Mouse (Mus musculus) left cerebral cortex, postnatal 14 days (tissue): ENCODE measurements around the gene Tk2. TPM values are rescaled to one million over a fixed set of nuclear protein-coding genes. Genes with fewer than 3 reads are reported as not detected.
"Not testable (repeated sequence)": the region's sequence is repeated elsewhere in the genome, so short reads cannot be mapped to it uniquely, and the experiment has no call there.

Source experiments
- DNase-seq, 2 experiments: peaks; one replicate each; pipeline ENCODE4 v3.0.0; 2021 to 2022; ENCODE audit warnings: low spot score in 2 of 2, mixed read lengths in 1 of 2
- intact Hi-C: fragments of 180-260 bp; cut with DNase I; formaldehyde crosslinking; loops from one replicate; pipeline ENCODE4 v1.15.1; 2025
- long read RNA-seq, 2 experiments: library from polyadenylated mRNA; stranded (forward); transcript quantifications; one replicate each; pipeline ENCODE4 v2.0.0; 2021
- total RNA-seq, 2 experiments: library from RNA; stranded (reverse); gene quantifications; 2 replicates each; pipeline ENCODE4 v1.2.3; 2021

Gene Tk2
- total RNA-seq, result 10 to 100 TPM; 37.3 to 39.9 TPM
- long read RNA-seq, experiment 1, transcript Tk2-202 (9 exons, 2,312 nt), result minor isoform, 14 of 104 reads
- long read RNA-seq, experiment 1, transcript Tk2-201 (10 exons, 2,406 nt), result major isoform, 59 of 104 reads
- long read RNA-seq, experiment 1, partial matches to known transcripts, result 1 of 104 reads
- long read RNA-seq, experiment 1, other reads (novel, unspliced or antisense), result 30 of 104 reads
- long read RNA-seq, experiment 2, transcript Tk2-201 (10 exons, 2,406 nt), result major isoform, 34 of 73 reads
- long read RNA-seq, experiment 2, transcript Tk2-202 (9 exons, 2,312 nt), result minor isoform, 12 of 73 reads
- long read RNA-seq, experiment 2, partial matches to known transcripts, result 0 of 73 reads
- long read RNA-seq, experiment 2, other reads (novel, unspliced or antisense), result 26 of 73 reads

DNA sequence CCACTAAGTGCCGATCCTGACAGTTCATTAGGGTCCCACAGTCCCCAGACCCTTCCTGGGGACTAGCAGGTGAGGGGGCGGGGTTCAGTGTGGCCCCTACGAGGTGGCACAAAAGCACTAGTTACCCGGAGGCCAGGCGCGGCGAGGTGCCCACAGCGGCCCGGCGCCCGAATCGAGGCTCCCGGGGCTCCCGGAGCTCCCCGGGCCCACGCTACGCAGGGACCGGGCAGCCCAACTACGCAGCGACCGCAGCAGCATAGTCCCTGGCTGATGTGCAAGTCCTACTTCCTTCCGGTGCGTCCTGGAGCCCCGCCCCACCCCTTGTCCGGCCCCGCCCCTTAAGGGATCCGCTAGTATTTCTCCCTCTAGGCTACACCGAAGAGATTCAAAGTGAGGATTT, at the start of gene Tk2:
Tk2 (minus strand) TSS at position 283 of the 400 bp plus-strand sequence.
- peak; percentile 78 to 79 for DNase-seq
- intact Hi-C loops, result loop anchor here (5.0 kb wide), 1 partner anchor 94 kb away; no protein-coding TSS in a partner anchor

DNA sequence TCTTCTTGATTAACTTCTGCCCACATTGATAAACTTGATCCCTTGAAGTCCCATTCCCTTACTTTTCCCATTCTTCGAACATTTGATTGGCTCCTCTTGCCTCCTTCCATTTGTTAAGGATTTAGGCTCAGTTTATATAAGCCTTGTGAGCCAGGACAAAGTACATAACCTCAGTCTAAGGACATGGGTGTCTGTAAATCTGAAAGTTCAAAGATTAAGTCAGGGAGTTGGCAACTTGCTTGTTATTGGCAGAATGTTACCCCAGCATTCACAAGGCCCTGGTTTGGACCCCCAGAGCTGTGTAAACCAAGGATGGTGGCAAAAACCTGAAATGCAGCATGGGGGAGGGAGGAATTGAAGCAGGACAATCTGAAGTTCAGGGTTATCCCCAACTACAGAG, 46.0 kb upstream of the Tk2 start:
- no peak for DNase-seq
- intact Hi-C loops, result no loop called here

DNA sequence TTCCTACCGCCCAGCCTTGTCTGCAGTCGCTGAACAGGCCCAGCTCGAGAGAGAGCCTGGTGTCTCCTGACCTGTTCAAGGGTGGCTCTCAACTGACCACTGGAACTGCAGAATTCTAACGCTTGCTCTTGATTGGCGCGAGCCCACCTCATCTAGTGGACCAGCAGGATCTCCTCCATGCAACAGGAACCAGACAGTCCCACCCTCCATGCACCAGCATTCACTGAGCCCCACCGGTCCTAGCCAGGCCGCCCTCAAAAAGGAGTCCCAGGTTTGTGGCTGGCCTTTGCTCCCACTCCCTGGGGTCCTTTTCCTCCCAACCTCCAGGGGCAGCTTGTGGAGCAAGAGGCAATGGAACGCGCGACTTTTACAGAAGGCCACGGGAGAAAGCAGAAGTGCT, 44.7 kb upstream of the Tk2 start, which contains the start of gene Cmtm2a:
Cmtm2a (minus strand) TSS at position 101 of the 400 bp plus-strand sequence.
- DNase-seq, intact Hi-C loops: not testable (repeated sequence)

DNA sequence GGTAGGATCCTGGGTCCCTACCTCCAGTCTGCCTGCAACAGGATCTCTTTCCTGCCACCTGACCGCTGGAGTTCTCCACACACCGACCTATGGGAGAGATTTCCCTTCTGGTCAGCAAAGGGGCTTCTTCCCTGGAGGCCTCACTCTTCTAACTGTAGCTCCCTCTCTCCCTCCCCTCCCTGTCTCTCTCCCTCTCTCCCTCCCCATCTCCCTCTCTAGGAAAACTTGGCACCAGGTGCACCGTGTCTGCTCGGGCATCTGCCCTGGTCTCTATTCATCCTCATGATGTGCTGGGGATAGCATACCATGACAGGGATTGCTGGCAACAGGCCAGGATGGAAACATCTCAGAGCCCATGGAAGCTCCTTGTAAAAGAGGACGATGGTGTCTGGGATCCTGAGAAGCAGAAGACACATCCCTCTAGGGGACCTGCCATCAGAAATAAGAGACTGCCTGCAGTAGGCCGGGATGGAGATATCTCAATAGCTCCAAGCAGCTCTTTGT, 20.6 kb upstream of the Tk2 start:
- no peak for DNase-seq
- intact Hi-C loops, result no loop called here

GRCm38 (mm10) chr8:104268368-104268767, 20.0 kb upstream of the Tk2 start:
- DNase-seq, result no peak
- intact Hi-C loops, result no loop called here

DNA sequence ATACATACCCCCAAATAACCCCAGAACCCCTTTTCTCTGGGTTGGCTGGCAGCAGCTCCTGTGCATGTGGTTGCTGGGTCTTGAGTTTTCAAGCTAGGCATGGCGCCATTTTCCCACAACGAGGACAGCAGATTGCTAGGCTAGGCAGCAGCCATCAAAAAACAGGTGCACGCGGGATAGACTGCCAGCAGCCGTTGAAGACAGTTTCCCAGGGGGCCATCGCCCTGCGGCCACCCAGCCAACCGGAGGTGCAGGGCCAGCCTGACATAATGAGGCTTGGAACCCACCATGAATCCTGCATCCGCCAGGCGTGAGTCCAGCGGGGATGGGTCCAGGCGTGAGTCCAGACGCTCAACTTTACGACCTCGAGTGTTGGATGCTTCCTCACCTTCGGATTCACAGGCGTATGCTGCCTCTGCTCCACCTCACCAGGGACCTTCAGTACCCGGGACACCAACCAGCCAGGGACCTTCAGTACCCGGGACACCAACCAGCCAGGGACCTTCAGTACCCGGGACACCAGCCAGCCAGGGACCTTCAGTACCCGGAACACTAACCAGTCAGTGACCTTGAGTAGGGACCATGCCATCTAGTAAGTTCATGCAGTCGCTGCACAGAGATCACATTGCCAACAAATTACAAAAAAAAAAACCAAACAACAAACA, 16.0 kb upstream of the Tk2 start:
- intact Hi-C loops, DNase-seq: not testable (repeated sequence)

DNA sequence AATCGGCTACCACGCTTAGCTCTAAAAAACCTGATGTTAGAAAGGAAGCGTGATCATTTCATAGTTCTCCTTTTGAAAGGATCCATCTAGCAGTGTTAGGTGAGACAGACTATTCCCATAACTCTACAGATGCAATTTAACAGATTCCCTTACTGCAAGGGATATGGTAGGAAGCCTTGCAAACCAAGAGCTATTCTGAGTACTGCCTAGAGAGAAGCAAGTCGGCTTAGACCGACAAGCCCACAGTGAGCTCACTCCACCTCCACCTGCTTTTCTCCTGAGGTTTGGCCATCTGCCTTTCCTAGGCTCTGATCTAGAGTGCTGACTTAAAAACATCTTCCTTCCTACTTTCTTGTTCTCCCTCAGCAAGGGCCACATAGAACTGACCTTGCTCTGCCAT, 13.4 kb upstream of the Tk2 start:
- DNase-seq, intact Hi-C loops: not testable (repeated sequence)

- intact Hi-C loops, result loop anchor here (5.0 to 10.0 kb wide), 2 partner anchors 189 to 322 kb away; partner anchors contain the start of gene Dync1li2
- no peak for DNase-seq
Measured at GRCm38 (mm10) chr8:104253016-104253415, 4.7 kb upstream of the Tk2 start.

DNA sequence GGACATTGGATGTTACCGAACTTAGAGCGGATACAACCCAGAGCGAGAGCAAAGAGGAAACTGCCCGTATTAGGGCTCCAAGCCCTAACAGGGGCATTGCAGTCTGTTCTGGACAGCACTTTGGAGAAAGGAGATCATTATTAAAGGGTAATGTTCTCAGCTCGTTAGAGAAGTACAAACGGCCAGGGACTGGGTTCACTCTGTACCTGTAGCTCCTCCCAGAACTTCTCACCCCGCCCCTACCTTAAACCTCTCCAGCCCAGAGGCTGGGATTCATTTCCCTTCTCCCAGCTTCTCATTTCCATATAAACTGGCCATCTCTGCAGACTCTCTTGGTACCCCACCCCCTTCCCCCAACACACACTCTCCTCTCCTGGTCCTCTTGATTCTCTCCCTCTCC, 3.1 kb upstream of the Tk2 start:
- intact Hi-C loops, result loop anchor here (5.0 to 10.0 kb wide), 2 partner anchors 191 to 323 kb away; partner anchors contain the start of gene Dync1li2
- no peak for DNase-seq

DNA sequence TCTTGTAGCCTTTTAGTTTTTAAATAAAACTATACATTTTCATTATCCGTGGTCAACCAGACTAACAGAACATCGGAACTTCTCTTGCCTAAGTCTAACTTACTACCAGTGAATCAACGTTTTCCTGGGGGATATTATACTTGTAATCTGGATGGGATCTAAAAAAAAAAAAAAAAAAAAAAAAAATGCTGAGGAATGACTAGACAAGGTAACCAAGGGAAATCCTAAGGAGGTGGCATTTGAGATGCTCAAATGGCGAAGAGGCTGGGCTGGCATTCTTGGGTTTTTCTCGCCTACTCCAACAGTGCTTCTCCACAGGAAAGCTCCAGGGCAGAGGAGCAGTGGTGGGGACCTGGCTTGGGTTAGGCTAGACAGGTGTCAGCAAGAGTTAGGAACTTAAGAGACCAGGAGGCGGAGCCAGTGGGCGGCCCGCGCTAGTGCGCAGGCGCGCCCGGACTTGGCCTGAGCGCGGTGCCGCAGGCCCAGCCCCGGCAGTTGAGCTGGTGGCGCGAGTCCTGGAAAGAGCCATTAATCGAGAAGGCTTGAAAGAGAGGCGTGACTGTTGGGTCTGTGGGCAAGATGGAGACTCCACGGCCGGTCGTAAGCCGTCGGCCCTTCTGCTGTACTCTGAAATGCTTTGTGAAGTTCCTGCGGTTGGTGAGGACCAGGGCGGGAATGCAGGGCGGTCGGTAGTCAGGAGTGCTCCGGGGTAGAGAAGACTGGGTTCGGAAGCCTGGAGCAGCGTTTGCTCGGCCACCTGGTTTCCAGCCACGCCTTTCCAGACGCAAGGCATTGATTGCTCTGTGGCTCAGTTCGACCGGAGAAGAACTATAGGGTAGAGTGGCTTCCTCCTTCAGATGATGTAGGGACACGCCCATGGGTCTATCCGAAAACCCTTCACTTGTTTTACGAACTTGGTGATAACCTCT, 2.3 kb upstream of the Tk2 start, which contains the start of gene Cklf:
Cklf (plus strand) TSS at position 423 of the 929 bp plus-strand sequence.
- peak; percentile 47 to 80 for DNase-seq
- intact Hi-C loops, result loop anchor here (5.0 to 10.0 kb wide), 2 partner anchors 192 to 324 kb away; partner anchors contain the start of gene Dync1li2

DNA sequence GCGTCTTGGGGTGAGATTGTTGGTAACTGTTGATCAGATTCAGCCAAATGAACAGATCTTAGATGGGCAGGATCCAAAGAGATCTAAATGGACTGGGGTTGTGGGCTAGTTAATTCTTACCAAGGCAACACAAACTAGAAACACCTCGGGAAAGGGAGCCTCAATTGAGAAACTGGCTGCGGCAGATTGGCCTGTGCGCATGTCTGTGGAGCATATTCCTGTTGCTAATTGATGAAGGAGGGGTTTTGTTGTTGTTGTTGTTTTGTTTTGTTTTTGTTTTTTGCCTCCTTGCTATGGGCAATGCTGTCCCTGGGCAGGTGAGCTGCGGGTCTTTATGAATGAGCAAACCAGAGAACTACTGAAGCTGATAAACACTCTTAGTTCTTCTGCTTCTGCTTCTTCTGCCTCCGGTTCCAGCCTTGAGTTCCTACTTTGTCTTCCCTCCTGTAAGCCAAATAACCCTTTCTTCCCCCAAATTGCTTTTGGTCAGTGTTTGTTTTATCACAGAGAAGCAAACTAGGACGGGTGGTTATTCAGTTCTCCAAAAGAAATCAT, 1.2 kb upstream of the Tk2 start:
- intact Hi-C loops, result loop anchor here (5.0 kb wide), 1 partner anchor 93 kb away; no protein-coding TSS in a partner anchor
- no peak for DNase-seq

GRCm38 (mm10) chr8:104247908-104248275, 466 bp downstream of the Tk2 start:
- intact Hi-C loops, result loop anchor here (5.0 kb wide), 1 partner anchor 94 kb away; no protein-coding TSS in a partner anchor
- peak in 1 of 2 experiments; percentile 26 for DNase-seq

GRCm38 (mm10) chr8:104247054-104247907, 1.1 kb downstream of the Tk2 start:
- intact Hi-C loops, result loop anchor here (5.0 kb wide), 1 partner anchor 95 kb away; no protein-coding TSS in a partner anchor
- no peak for DNase-seq

DNA sequence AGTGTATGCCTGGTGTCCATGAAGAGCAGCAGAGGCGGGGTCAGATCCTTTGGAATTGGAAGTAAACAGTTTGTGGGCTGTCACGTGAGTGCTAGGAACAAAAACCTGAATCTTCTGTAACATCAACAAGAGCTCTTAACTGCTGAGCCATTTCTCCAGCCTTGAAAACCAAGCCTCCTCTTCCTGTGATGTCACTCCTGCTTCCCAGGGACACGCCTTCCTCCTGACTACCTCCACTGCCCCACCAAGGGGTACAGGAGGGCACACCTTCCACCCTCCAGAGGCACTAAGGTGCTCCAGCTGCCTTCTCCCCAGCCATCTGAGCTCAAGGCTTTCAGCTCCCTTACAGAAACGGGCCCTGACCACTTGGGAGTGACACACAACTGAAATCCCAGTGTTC, 1.7 kb downstream of the Tk2 start:
- no peak for DNase-seq
- intact Hi-C loops, result loop anchor here (5.0 kb wide), 1 partner anchor 96 kb away; no protein-coding TSS in a partner anchor

- intact Hi-C loops, result no loop called here
Measured at GRCm38 (mm10) chr8:104242038-104242644, 6.2 kb downstream of the Tk2 start.

GRCm38 (mm10) chr8:104239418-104239861, 8.9 kb downstream of the Tk2 start:
- intact Hi-C loops, result no loop called here

More at GRCm38 (mm10) chr8:104242038-104242644, 6.2 kb downstream of the Tk2 start:
- no peak for DNase-seq

DNA sequence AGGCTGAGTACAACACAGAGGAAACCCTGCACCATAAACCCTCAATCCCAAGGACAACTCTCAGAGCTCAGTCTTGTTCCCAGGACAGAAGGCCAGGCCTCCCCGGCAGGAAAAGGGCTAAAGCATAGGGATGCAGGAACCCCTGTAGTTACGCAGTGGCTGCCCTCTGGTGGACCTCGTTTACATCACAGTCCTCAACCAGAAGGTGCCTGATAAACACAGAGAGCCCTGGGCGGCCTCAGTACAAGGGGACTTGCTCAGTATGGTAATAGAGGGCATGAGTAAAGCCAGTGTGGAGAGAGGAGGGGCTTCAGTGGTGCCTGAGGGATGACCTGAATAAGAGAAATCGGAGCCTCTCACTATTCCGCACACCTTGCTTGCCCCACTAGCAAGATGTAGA, 13.8 kb downstream of the Tk2 start:
- peak in 1 of 2 experiments; percentile 29 for DNase-seq
- intact Hi-C loops, result no loop called here

More at GRCm38 (mm10) chr8:104239418-104239861, 8.9 kb downstream of the Tk2 start:
- no peak for DNase-seq
